Mouse (Mus musculus) heart, adult 2 months (tissue): ENCODE measurements at regions not wholly inside any gene's neighbourhood (a gene's known extent, or its start where the extent isn't known, plus 50 kb on each side); places are given as distances from the start of the nearest gene placed in this dataset.

Experiments used
- DNase-seq, 2 experiments: peaks; one replicate each; pipeline ENCODE4 v3.0.0; 2021
- H3K27ac ChIP-seq: fragments of 200-600 bp; 2 replicates; pipeline ENCODE4 v1.8.1; 2022
- H3K27me3 ChIP-seq: fragments of 200-500 bp; 2 replicates; pipeline ENCODE4 v1.6.1; 2012; ENCODE audit warnings: mild to moderate bottlenecking, low read length, inconsistent platforms, mixed read lengths; ENCODE audit not compliant: control insufficient read depth, insufficient read depth
- H3K36me3 ChIP-seq: fragments of 200-500 bp; 2 replicates; pipeline ENCODE4 v1.6.1; 2012; ENCODE audit warnings: low read length, inconsistent platforms; ENCODE audit not compliant: control insufficient read depth, insufficient read depth
- H3K4me1 ChIP-seq: fragments of 200-500 bp; 2 replicates; pipeline ENCODE4 v1.6.1; 2011; ENCODE audit warnings: low read length; ENCODE audit not compliant: control insufficient read depth, insufficient read depth
- H3K4me3 ChIP-seq: fragments of 200-600 bp; 2 replicates; pipeline ENCODE4 v1.8.1; 2022
- H3K79me2 ChIP-seq: fragments of 200-500 bp; replicated peaks from 2 replicates; pipeline ENCODE4 v1.6.1; 2012; ENCODE audit warnings: mild to moderate bottlenecking, inconsistent platforms, low read length, moderate library complexity, mixed read lengths; ENCODE audit not compliant: control insufficient read depth, insufficient read depth
- H3K9ac ChIP-seq: fragments of 200-500 bp; 2 replicates; pipeline ENCODE4 v1.6.1; 2012; ENCODE audit warnings: low read depth, mild to moderate bottlenecking, control low read depth, inconsistent platforms, low read length, mixed read lengths
- CTCF ChIP-seq: fragments of 200-600 bp; IDR thresholded peaks from 2 replicates; pipeline ENCODE4 v1.8.1; 2022; ENCODE audit warnings: antibody characterized with exemption, mild to moderate bottlenecking, moderate library complexity
- EP300 ChIP-seq: fragments of 200-500 bp; IDR thresholded peaks from 2 replicates; pipeline ENCODE4 v1.6.1; 2011; ENCODE audit warnings: low read depth, low read length, control low read depth; ENCODE audit not compliant: insufficient read depth
- POLR2A ChIP-seq: fragments of 200-500 bp; IDR thresholded peaks from 2 replicates; pipeline ENCODE4 v1.6.1; 2011; ENCODE audit warnings: mild to moderate bottlenecking, low read depth, low read length, control low read depth; ENCODE audit not compliant: insufficient read depth
- WGBS: fragments of 180-500 bp; shearing (Covaris S2); methylation state at CpG from one replicate; pipeline ENCODE4 v1.1.7; 2018; 5-methylcytosine and 5-hydroxymethylcytosine counted together
- intact Hi-C: fragments of 180-260 bp; cut with DNase I; formaldehyde crosslinking; loops from one replicate; pipeline ENCODE4 v1.15.1; 2025

- Histone ChIP-seq H3K4me3 (no peak overlapping the region), H3K79me2 (no peaks in the 10 kb centered on the region), H3K4me1 (no peaks in the 10 kb centered on the region), H3K27me3 (no peaks in the 10 kb centered on the region), H3K36me3 (no peaks in the 10 kb centered on the region), H3K27ac (no peak overlapping the region), H3K9ac (no peak overlapping the region)
- WGBS, result 92% methylated on average over 10 of the region's 10 CpGs
- TF ChIP-seq EP300 (no peak), CTCF (no peak), POLR2A (no peak)
- DNase-seq, result no peak
- intact Hi-C loops, result no loop called here
Observed at GRCm38 (mm10) chr10:111844144-111844543, 128.3 kb upstream of the Krr1 start.

GRCm38 (mm10) chr10:111845946-111846345, 126.5 kb upstream of the Krr1 start:
- TF ChIP-seq POLR2A (no peak), CTCF (no peak), EP300 (no peak)
- 97% methylated on average over 2 of the region's 2 CpGs for WGBS

GRCm38 (mm10) chr10:111854254-111854653, 118.2 kb upstream of the Krr1 start:
- WGBS, result 85% methylated on average over 5 of the region's 5 CpGs
- intact Hi-C loops, result no loop called here
- no peak overlapping the region for H3K27ac ChIP-seq

More at GRCm38 (mm10) chr10:111845946-111846345, 126.5 kb upstream of the Krr1 start:
- Histone ChIP-seq H3K36me3 (no peaks in the 10 kb centered on the region), H3K9ac (no peak overlapping the region), H3K4me1 (no peaks in the 10 kb centered on the region), H3K27me3 (no peaks in the 10 kb centered on the region), H3K79me2 (no peaks in the 10 kb centered on the region), H3K27ac (no peak overlapping the region), H3K4me3 (no peak overlapping the region)
- no peak for DNase-seq
- intact Hi-C loops, result no loop called here

GRCm38 (mm10) chr10:111855496-111855895, 117.0 kb upstream of the Krr1 start:
- Histone ChIP-seq H3K9ac (no peak overlapping the region), H3K4me1 (no peaks in the 10 kb centered on the region), H3K27me3 (no peaks in the 10 kb centered on the region), H3K4me3 (no peak overlapping the region), H3K27ac (no peak overlapping the region), H3K79me2 (no peaks in the 10 kb centered on the region), H3K36me3 (no peaks in the 10 kb centered on the region)
- 88% methylated on average over 18 of the region's 18 CpGs for WGBS
- TF ChIP-seq EP300 (no peak), CTCF (no peak), POLR2A (no peak)
- intact Hi-C loops, result no loop called here
- DNase-seq, result no peak

More at GRCm38 (mm10) chr10:111854254-111854653, 118.2 kb upstream of the Krr1 start:
- Histone ChIP-seq H3K79me2 (no peaks in the 10 kb centered on the region), H3K27me3 (no peaks in the 10 kb centered on the region), H3K4me1 (no peaks in the 10 kb centered on the region), H3K9ac (no peak overlapping the region), H3K36me3 (no peaks in the 10 kb centered on the region), H3K4me3 (no peak overlapping the region)
- no peak for DNase-seq
- TF ChIP-seq EP300 (no peak), CTCF (no peak), POLR2A (no peak)

- no peaks in the 10 kb centered on the region for H3K4me1 ChIP-seq
- 90% methylated on average over 6 of the region's 6 CpGs for WGBS
- no peaks in the 10 kb centered on the region for H3K27me3 ChIP-seq
- intact Hi-C loops, result no loop called here
- H3K9ac ChIP-seq, result no peak overlapping the region
- no peak overlapping the region for H3K4me3 ChIP-seq
- no peak for DNase-seq
- TF ChIP-seq CTCF, result no peak
- no peak for TF ChIP-seq EP300
- no peak for TF ChIP-seq POLR2A
- no peaks in the 10 kb centered on the region for H3K36me3 ChIP-seq
- H3K79me2 ChIP-seq, result no peaks in the 10 kb centered on the region
- no peak overlapping the region for H3K27ac ChIP-seq
Observed at GRCm38 (mm10) chr10:111858403-111858802, 114.1 kb upstream of the Krr1 start.

GRCm38 (mm10) chr10:111865286-111865830, 107.1 kb upstream of the Krr1 start:
- no peak for DNase-seq
- no peak overlapping the region for H3K27ac ChIP-seq
- TF ChIP-seq POLR2A, result no peak
- no peak for TF ChIP-seq EP300
- no peak for TF ChIP-seq CTCF
- 79% methylated on average over 8 of the region's 8 CpGs for WGBS
- no peaks in the 10 kb centered on the region for H3K4me1 ChIP-seq
- H3K4me3 ChIP-seq, result no peak overlapping the region
- no peaks in the 10 kb centered on the region for H3K27me3 ChIP-seq
- intact Hi-C loops, result no loop called here
- H3K9ac ChIP-seq, result no peak overlapping the region
- H3K36me3 ChIP-seq, result no peaks in the 10 kb centered on the region
- no peaks in the 10 kb centered on the region for H3K79me2 ChIP-seq
